Mouse (Mus musculus) embryonic facial prominence, embryonic 12.5 days (tissue): Measurements from ENCODE around the gene Cyp2d11. TPM values are rescaled to one million over a fixed set of nuclear protein-coding genes. Genes with fewer than 3 reads are reported as not detected.

Source experiments
- ATAC-seq: fragments of 200-750 bp; cut with Nextera tagmentation; 2 replicates; pipeline ENCODE4 v1.8.0; 2017; ENCODE audit not compliant: insufficient number of reproducible peaks, insufficient read depth, low FRiP score, low TSS enrichment
- H3K27ac ChIP-seq: fragments of 300-500 bp; sonication (generic); 2 replicates; pipeline ENCODE4 v1.5.1; 2016; ENCODE audit warnings: mild to moderate bottlenecking
- H3K27me3 ChIP-seq: fragments of 300-500 bp; sonication (generic); 2 replicates; pipeline ENCODE4 v1.6.1; 2016; ENCODE audit warnings: mild to moderate bottlenecking, moderate library complexity
- H3K36me3 ChIP-seq: fragments of 300-500 bp; sonication (generic); 2 replicates; pipeline ENCODE4 v1.6.1; 2016; ENCODE audit warnings: mild to moderate bottlenecking
- H3K4me1 ChIP-seq: fragments of 300-500 bp; sonication (generic); 2 replicates; pipeline ENCODE4 v1.6.1; 2016
- H3K4me2 ChIP-seq: fragments of 300-500 bp; sonication (generic); replicated peaks from 2 replicates; pipeline ENCODE4 v1.6.1; 2016; ENCODE audit warnings: mild to moderate bottlenecking, moderate library complexity
- H3K4me3 ChIP-seq: fragments of 300-500 bp; sonication (generic); 2 replicates; pipeline ENCODE4 v1.5.1; 2016; ENCODE audit warnings: mild to moderate bottlenecking
- H3K9ac ChIP-seq: fragments of 300-500 bp; sonication (generic); 2 replicates; pipeline ENCODE4 v1.6.1; 2016; ENCODE audit warnings: mild to moderate bottlenecking, moderate library complexity
- H3K9me3 ChIP-seq: fragments of 300-500 bp; sonication (generic); 2 replicates; pipeline ENCODE4 v1.6.1; 2016; ENCODE audit warnings: mild to moderate bottlenecking, moderate library complexity
- WGBS: fragments of 180-500 bp; shearing (Covaris S2); methylation state at CpG from one replicate; pipeline ENCODE4 v1.1.7; 2016; 5-methylcytosine and 5-hydroxymethylcytosine counted together
- polyA plus RNA-seq: library from polyadenylated mRNA; unstranded; fragments of >200 nt; fragmentation: Nextera tagmentation; extraction: Ambion mirVana; gene quantifications from 2 replicates; pipeline ENCODE4 v1.2.1, GENCODE M21; 2016

Gene Cyp2d11
- polyA plus RNA-seq, 1 experiment from 2014 or later, result not detected

- Histone ChIP-seq H3K4me1 (peaks cover 15% of the 10 kb centered on the region), H3K9me3 (no peaks in the 10 kb centered on the region), H3K27ac (peak within 1 kb of the TSS; percentile 77), H3K4me2 (peak within 1 kb of the TSS; percentile 70), H3K9ac (peak within 1 kb of the TSS; percentile 56), H3K36me3 (no peaks in the 10 kb centered on the region), H3K27me3 (no peaks in the 10 kb centered on the region), H3K4me3 (peak within 1 kb of the TSS; percentile 45)
- 2% methylated on average over 19 of the region's 24 CpGs for WGBS
- peak; percentile 88 for ATAC-seq
Observed at GRCm38 (mm10) chr15:82379871-82380713, 13.7 kb downstream of the Cyp2d11 start, which contains the start of gene Cyp2d22. TSS of gene Cyp2d22 (minus strand) at chr15:82380260.

GRCm38 (mm10) chr15:82379511-82379870 is 14.3 kb downstream of the Cyp2d11 start:
- Histone ChIP-seq H3K27me3 (no peaks in the 10 kb centered on the region), H3K4me1 (peaks cover 15% of the 10 kb centered on the region), H3K27ac (peak overlapping the region; percentile 77; the same call in 1 of the 2 replicates), H3K4me3 (peak overlapping the region; percentile 45), H3K4me2 (peak overlapping the region; percentile 70), H3K9me3 (no peaks in the 10 kb centered on the region), H3K36me3 (no peaks in the 10 kb centered on the region), H3K9ac (peak overlapping the region; percentile 56; the same call in 1 of the 2 replicates)
- no peak for ATAC-seq
- WGBS, result 22% methylated on average over 7 of the region's 7 CpGs

- Histone ChIP-seq H3K27ac (no peak overlapping the region), H3K4me3 (no peak overlapping the region), H3K9ac (no peak overlapping the region), H3K4me1 (peaks cover 15% of the 10 kb centered on the region), H3K9me3 (no peaks in the 10 kb centered on the region), H3K4me2 (no peak overlapping the region), H3K36me3 (0 out of 2 replicates have a peak, but pooled peaks cover 2% of the 10 kb centered on the region), H3K27me3 (no peaks in the 10 kb centered on the region)
- no peak for ATAC-seq
- 57% methylated on average over 15 of the region's 15 CpGs for WGBS
Observed at GRCm38 (mm10) chr15:82378261-82379180, 15.3 kb downstream of the Cyp2d11 start.

- Histone ChIP-seq H3K27me3 (no peaks in the 10 kb centered on the region), H3K27ac (no peak overlapping the region), H3K4me1 (peaks cover 15% of the 10 kb centered on the region), H3K9me3 (no peaks in the 10 kb centered on the region), H3K4me3 (no peak overlapping the region), H3K36me3 (0 out of 2 replicates have a peak, but pooled peaks cover 5% of the 10 kb centered on the region), H3K4me2 (no peak overlapping the region), H3K9ac (no peak overlapping the region)
- WGBS, result 75% methylated on average over 5 of the region's 5 CpGs
- ATAC-seq, result no peak
Observed at GRCm38 (mm10) chr15:82377701-82378100, 16.1 kb downstream of the Cyp2d11 start.

GRCm38 (mm10) chr15:82376393-82377138 is 17.3 kb downstream of the Cyp2d11 start:
- no peak overlapping the region for H3K27ac ChIP-seq

GRCm38 (mm10) chr15:82375855-82376254 is 18.0 kb downstream of the Cyp2d11 start:
- Histone ChIP-seq H3K4me2 (no peak overlapping the region), H3K4me1 (peaks cover 13% of the 10 kb centered on the region), H3K9ac (no peak overlapping the region), H3K4me3 (no peak overlapping the region), H3K9me3 (no peaks in the 10 kb centered on the region), H3K27me3 (no peaks in the 10 kb centered on the region), H3K27ac (no peak overlapping the region), H3K36me3 (0 out of 2 replicates have a peak, but pooled peaks cover 5% of the 10 kb centered on the region)
- ATAC-seq, result no peak
- 88% methylated on average over 9 of the region's 9 CpGs for WGBS

More at GRCm38 (mm10) chr15:82376393-82377138, 17.3 kb downstream of the Cyp2d11 start:
- WGBS, result 60% methylated on average over 17 of the region's 17 CpGs
- H3K4me1 ChIP-seq, result peaks cover 15% of the 10 kb centered on the region
- no peak overlapping the region for H3K9ac ChIP-seq
- no peak for ATAC-seq
- no peaks in the 10 kb centered on the region for H3K9me3 ChIP-seq
- no peak overlapping the region for H3K4me2 ChIP-seq
- no peaks in the 10 kb centered on the region for H3K27me3 ChIP-seq
- H3K4me3 ChIP-seq, result no peak overlapping the region
- H3K36me3 ChIP-seq, result 0 out of 2 replicates have a peak, but pooled peaks cover 5% of the 10 kb centered on the region

- Histone ChIP-seq H3K27me3 (no peaks in the 10 kb centered on the region), H3K4me1 (peaks cover 2% of the 10 kb centered on the region; the same call in 1 of the 2 replicates), H3K27ac (no peak overlapping the region), H3K4me3 (no peak overlapping the region), H3K4me2 (no peak overlapping the region), H3K36me3 (0 out of 2 replicates have a peak, but pooled peaks cover 5% of the 10 kb centered on the region), H3K9ac (no peak overlapping the region), H3K9me3 (no peaks in the 10 kb centered on the region)
- ATAC-seq, result no peak
- WGBS, result 81% methylated on average over 5 of the region's 5 CpGs
Observed at GRCm38 (mm10) chr15:82374437-82374836, 19.4 kb downstream of the Cyp2d11 start.

GRCm38 (mm10) chr15:82372991-82373390 is 20.8 kb downstream of the Cyp2d11 start:
- Histone ChIP-seq H3K27me3 (no peaks in the 10 kb centered on the region), H3K4me3 (no peak overlapping the region), H3K4me2 (no peak overlapping the region), H3K36me3 (0 out of 2 replicates have a peak, but pooled peaks cover 5% of the 10 kb centered on the region), H3K9me3 (no peaks in the 10 kb centered on the region), H3K4me1 (no peaks in the 10 kb centered on the region), H3K9ac (no peak overlapping the region), H3K27ac (no peak overlapping the region)
- no peak for ATAC-seq
- 79% methylated on average over 5 of the region's 5 CpGs for whole genome bisulfite sequencing

GRCm38 (mm10) chr15:82372446-82372845 is 21.4 kb downstream of the Cyp2d11 start:
- Histone ChIP-seq H3K4me3 (no peak overlapping the region), H3K27ac (no peak overlapping the region), H3K36me3 (0 out of 2 replicates have a peak, but pooled peaks cover 5% of the 10 kb centered on the region), H3K4me1 (no peaks in the 10 kb centered on the region), H3K4me2 (no peak overlapping the region), H3K9ac (no peak overlapping the region), H3K27me3 (no peaks in the 10 kb centered on the region), H3K9me3 (no peaks in the 10 kb centered on the region)
- 82% methylated on average over 6 of the region's 6 CpGs for WGBS
- no peak for ATAC-seq

GRCm38 (mm10) chr15:82368851-82369250 is 25.0 kb downstream of the Cyp2d11 start:
- Histone ChIP-seq H3K9me3 (no peaks in the 10 kb centered on the region), H3K36me3 (0 out of 2 replicates have a peak, but pooled peaks cover 5% of the 10 kb centered on the region), H3K4me2 (no peak overlapping the region), H3K27ac (no peak overlapping the region), H3K4me3 (no peak overlapping the region), H3K27me3 (no peaks in the 10 kb centered on the region), H3K9ac (no peak overlapping the region), H3K4me1 (no peaks in the 10 kb centered on the region)
- WGBS, result 91% methylated on average over 1 of the region's 1 CpGs
- ATAC-seq, result no peak

- ATAC-seq, result no peak
- Histone ChIP-seq H3K36me3 (no peaks in the 10 kb centered on the region), H3K9me3 (no peaks in the 10 kb centered on the region), H3K4me1 (no peaks in the 10 kb centered on the region), H3K9ac (no peak overlapping the region), H3K4me3 (no peak overlapping the region), H3K27ac (no peak overlapping the region), H3K4me2 (no peak overlapping the region), H3K27me3 (no peaks in the 10 kb centered on the region)
- 91% methylated on average over 4 of the region's 4 CpGs for WGBS
Observed at GRCm38 (mm10) chr15:82368146-82368545, 25.7 kb downstream of the Cyp2d11 start.
